Mouse (Mus musculus) urinary bladder, postnatal 10 days (tissue): ENCODE results near the gene Lce1a2.
"Not testable (repeated sequence)": the region's sequence is repeated elsewhere in the genome, so short reads cannot be mapped to it uniquely, and the experiment has no call there.

ENCODE experiments used
- DNase-seq: peaks from one replicate; pipeline ENCODE4 v3.0.0; 2022; ENCODE audit warnings: low spot score

Lce1a2 gene

DNA sequence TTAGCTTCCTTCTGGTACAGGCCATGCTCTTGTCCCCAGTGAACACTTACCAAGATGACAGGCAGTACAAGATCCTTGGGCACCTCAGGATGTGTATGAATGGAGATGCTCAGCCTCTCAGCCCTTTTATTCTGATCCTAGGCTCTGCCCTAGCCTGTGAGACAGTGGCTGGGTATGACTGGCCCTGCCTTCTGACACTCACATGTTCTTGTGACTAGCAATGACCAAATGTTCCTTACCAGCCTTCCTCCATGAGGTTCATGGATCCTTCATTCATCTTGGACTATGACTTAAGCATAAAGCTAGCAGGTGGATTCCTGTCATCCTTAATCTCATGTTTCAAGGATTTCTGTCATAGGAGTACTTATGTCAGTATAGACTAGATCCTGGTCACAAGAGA lies at the start of gene Lce1a2:
TSS of gene Lce1a2 (minus strand) at position 101 of the 400 bp plus-strand sequence.
- no peak for DNase-seq

DNA sequence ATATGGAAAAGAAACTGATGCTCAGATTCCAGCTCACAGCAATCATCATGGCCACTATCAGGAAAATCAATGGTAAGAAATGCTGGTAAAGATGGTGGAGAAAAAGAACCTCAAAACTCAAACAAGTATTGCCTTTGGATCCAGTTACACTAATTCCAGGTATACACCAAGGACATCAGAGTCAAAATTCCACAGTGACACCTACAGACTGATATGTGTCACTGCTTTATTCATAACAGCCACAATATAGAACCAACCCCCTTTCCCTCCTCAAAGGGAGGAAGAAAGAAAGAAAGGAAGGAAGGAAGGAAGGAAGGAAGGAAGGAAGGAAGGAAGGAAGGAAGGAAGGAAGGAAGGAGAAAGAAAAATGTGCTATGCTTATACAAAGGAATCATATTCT lies 45.0 kb upstream of the Lce1a2 start:
- DNase-seq = no peak

DNA sequence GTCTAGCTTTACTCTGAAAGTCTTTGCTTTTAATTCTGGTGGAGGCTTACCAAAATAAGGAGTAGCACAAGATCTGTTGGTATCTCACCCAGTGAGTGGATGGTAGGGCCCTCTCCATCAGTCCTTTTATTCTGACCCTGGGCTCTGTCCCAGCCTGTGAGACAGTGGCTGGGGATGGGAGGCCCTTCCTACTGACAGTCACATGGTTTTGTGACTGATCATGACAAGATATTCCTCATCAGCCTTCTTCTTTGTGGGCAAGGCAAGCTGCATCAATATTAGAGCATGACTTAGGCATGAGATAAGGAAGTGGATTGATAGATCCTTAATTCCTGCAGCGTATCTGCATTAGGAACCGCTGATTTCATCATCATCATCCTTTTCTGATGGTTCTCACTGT lies 38.9 kb upstream of the Lce1a2 start, which contains the start of gene Lce1e:
TSS of gene Lce1e (minus strand) at position 101 of the 400 bp plus-strand sequence.
- DNase-seq = no peak

DNA sequence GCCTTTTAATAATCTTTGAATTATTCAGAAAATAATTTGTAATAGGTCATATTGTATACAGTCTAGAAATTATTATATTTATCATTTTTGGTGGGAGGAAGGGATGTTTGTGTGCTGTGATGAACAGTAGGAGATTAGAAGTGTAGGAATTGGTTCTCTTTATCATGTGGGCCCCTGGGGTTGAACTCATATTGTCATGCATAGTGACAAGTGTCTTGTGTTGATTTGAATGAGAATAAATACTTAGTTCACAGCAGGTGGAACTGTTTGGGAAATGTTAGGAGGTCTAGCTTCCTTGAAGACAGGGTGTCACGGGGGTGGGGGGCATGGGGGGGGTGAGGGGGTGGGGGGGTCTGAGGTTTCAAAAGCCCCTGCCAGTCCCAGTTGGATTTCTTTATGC lies 24.5 kb upstream of the Lce1a2 start:
- no peak for DNase-seq

DNA sequence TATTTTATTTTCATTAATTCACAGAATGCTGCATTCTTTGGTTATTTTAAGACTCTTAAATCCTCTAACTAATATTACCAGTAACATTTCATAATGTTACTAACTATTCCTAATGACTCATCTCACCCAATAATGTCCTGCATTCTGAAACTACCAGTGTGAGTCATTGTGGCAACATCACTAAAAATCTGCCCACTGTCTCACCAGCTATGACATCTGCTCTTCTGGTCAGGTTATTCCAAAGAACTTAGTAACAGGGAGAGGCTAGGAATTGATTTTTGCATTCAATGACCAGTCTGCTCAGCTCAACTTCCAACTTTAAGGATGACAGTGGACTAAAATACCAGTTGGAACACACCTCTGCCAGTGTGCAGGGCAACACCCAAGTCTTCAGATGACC lies 21.6 kb upstream of the Lce1a2 start:
- DNase-seq = no peak

DNA sequence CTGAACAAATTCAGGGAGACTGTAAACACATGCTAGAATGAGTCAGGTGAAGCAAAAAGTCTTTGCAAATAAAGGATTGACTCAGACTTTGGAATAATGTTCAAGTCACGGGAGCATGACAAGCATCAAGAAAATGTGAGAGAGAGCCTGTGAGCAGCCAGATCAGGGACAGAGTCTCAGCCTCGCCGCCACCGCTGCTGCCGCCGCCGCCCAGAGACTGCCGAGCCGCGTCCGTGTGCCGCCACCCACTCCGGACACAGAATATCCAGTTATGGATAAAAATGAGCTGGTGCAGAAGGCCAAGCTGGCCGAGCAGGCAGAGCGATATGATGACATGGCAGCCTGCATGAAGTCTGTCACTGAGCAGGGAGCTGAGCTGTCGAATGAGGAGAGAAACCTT lies 19.0 kb upstream of the Lce1a2 start:
- DNase-seq = not testable (repeated sequence)

DNA sequence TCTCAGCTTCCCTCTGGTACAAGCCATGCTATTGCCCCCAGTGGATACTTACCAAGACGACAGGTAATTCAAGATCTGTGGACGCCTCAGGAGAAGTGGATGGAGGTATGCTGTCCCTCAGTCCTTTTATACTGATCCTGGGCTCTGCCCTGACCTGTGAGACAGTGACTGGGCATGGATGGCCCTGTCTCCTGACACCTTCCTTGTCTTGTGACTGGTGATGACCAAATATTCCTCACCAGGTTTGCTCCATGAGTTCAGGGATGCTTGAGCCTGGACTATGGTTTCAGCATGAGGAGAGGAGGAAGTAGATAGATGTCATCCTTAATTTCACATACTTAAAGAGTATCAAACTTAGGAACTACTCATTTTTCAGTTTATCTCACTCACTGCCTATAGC lies 17.0 kb upstream of the Lce1a2 start, which contains the start of gene Lce1d:
TSS of gene Lce1d (minus strand) at position 101 of the 400 bp plus-strand sequence.
- DNase-seq = no peak

DNA sequence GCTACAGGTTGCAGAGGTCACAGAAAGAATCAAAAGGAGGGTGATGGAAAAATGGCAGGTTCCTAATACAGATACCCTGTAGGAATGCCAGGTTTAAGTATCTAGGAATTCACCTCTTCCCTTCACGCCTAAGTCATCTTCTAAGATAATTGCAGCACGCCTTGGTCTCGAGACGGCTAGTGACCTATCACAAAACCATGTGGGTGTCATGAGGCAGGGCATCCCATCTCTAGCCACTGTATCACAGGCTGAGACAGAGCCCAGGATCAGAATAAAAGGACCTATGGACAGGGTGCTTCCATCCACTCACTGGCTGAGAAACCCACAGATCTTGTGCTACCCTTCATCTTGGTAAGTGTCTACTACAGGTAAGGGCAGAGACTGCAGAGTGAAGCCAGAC lies 8.8 kb upstream of the Lce1a2 start, which contains the start of gene Lce1c:
TSS of gene Lce1c (plus strand) at position 301 of the 400 bp plus-strand sequence.
- DNase-seq = no peak

DNA sequence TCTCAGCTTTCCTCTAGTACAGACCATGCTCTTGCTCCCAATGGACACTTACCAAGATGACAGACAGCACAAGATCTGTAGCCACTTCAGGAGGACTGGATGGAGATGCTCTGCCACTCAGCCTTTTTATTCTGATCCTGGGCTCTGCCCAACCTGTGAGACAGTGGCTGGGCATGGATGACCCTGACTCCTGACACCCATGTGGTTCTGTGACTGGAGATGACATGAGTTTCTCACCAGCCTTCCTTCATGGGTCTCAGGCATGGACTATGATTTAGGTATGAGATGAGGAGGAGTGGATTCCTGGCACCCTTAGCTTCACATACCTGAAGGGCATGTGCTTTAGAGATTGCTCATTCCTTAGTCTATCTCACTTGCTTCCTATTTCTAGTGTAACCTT lies 13.3 kb downstream of the Lce1a2 start, which contains the start of gene Lce1b:
TSS of gene Lce1b (minus strand) at position 101 of the 400 bp plus-strand sequence.
- no peak for DNase-seq

DNA sequence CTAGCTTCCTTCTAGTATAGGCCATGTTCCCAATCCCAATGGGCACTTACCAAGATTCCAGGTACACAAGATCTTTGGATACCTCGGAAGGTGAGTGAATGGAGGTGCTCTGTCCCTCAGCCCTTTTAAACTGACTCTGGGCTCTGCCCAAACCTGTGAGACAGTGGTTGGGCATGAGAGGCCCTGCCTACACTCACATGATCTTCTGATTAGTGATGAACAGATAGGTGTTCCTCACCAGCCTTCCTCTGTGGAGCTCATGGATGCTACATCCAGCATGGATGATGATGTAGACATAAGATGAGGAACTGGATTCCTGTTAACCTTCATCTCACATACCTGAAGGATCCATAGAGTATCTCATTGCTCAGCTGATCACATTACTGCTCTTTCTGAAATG lies 21.9 kb downstream of the Lce1a2 start, which contains the start of gene Lce1a1:
TSS of gene Lce1a1 (minus strand) at position 101 of the 400 bp plus-strand sequence.
- no peak for DNase-seq

DNA sequence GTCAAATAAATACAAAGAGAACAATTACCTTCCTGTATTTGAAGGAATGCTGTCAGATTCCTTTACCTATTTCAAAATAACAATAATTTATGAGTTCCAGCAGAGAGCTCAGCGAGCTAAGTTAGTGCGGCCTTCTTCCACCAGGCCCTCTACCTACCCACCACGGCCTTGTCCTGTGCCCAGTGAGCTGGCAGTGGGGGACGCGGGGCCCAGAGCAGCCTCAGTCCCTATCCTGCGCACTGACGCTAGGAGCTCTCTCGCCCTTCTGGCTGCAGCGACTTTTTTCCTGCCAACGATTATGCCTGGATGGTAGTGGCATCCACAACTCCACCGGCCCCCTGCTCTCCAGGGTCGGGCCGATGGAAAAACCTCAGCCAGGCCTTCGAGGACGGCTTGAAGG lies 30.3 kb downstream of the Lce1a2 start:
- no peak for DNase-seq

DNA sequence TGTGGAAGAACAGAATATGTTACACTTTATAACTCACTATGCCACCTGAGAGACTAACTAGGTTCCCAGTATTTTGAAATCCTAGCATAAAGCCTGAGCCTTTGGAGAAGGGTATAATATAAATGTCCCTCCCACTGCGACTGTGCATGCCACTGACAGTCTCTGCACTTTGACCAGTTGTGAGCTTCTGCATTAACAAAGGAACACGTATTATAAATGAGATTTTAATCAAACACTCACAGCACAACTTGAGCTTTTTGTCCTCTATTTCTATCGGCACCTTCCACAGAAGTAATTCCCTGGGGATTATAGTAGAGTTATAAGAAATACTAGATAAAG lies 31.5 kb downstream of the Lce1a2 start:
- no peak for DNase-seq

DNA sequence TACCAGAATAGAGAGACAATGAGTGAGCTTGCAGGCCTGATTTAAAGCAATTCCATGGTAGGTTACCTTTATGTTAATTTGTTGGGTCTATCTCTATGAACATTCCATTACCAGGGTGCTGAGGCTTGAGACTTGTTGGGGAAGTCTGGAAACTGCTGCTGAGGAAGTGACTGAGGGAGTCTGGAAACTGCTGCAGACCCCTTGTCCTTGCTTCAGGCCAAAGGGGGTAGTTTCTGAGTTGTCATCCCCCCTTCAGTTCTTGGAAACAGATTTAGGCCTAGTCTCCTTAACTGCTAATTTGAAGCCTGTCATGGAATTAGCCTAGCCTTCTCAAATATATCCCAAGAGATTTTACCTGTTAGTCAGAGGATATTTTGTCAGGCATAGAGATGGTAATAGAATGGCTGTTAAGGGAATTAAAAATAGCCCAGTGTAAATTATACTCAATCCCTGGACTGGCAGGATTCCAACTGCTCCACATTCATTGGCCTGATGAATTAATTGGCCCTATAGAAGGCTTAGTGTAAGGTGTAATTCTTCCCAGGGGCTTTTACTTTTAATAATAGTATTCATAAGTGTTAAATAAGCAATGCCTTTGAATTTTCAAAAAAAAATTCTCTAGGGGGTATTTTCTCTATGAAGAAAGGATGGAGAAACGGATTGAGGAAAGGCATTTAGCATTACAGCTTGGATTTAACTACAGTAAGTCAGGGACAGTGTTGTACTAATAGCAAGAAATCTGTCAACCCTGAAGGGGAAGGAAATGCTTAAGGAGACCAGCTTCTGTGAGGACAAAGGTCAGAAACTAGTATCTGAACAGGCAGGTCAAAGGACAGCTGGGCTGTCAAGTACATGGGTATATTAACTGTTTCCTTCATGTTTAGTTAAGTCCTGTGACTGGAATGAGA lies 32.1 kb downstream of the Lce1a2 start:
- DNase-seq = no peak

DNA sequence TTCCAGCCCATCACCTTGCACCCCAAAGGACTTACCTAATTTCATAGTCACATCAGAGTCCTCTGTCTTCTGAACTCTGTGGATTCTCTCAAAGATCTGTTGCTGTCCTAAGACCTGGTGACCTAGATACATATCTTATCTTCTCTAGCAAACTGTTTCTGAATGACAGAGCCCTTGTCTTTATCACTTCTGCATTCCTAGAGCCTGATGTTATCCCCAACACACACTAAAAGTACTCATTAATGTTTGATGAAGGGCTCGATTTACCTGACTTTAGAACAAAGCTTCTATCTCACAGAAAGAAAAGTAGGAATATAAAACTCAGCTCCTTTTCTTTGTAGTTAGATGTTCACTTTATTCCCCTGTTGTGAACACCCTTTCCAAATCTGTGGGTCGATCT lies 48.6 kb downstream of the Lce1a2 start, which contains the start of gene Lce6a:
TSS of gene Lce6a (minus strand) at position 101 of the 400 bp plus-strand sequence.
- DNase-seq = no peak
